Mouse (Mus musculus) ES-Bruce4 (cell line): ENCODE data around the gene Ntsr1.

Source experiments
- CTCF ChIP-seq: IDR thresholded peaks from one replicate; pipeline ENCODE4 v1.8.1; 2011; ENCODE audit warnings: low read depth, low read length
- EP300 ChIP-seq: IDR thresholded peaks from 2 replicates; pipeline ENCODE4 v1.6.1; 2011; ENCODE audit warnings: low read depth, low read length; ENCODE audit not compliant: insufficient read depth
- POLR2A ChIP-seq: IDR thresholded peaks from one replicate; pipeline ENCODE4 v1.8.1; 2011; ENCODE audit warnings: low read length; ENCODE audit not compliant: insufficient read depth

DNA sequence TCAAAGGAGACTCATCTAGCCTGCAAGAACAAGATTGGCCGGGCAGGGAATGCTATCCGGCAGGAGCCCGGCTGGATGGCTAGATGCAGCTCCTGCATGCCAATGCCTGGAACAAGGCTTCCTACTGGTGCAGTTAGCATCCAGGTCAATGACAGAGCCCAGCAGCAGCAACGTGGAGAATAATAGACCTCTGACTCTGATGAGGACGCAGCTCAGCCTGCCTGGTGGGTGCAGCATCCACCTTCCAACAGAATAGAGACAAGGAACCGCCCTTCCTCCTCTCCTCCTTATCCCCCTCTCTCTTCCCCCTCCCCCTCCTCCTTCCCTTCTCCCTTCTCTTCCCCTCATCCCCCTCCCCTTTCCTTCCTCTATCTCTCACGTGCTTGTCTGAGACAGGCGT, 28.1 kb downstream of the Ntsr1 start:
- no peak for TF ChIP-seq CTCF
- no peak for TF ChIP-seq POLR2A
- TF ChIP-seq EP300 = no peak
